ENCODE assay signal across 8 mouse cellular contexts in genomic region chr5:106991300-106991929, GRCm38 (mm10). TPM values are rescaled to one million over a fixed set of nuclear protein-coding genes. Genes with fewer than 3 reads are reported as not detected.
DNase-seq lines count a peak whose midpoint lies in the region; ATAC-seq and TF ChIP-seq lines count a peak whose summit lies in the region.

No protein-coding gene starts in this region.

- peaks cover 3% of the 10 kb centered on the region; the same call in 1 of the 2 replicates for H3K4me1 ChIP-seq in kidney, adult 2 months (ENCODE audit: control insufficient read depth, insufficient read depth, low read length)
- H3K4me1 ChIP-seq in liver, embryonic 13.5 days (replicated peaks), result peaks cover 15% of the 10 kb centered on the region
- H3K4me1 ChIP-seq in stomach, embryonic 14.5 days (ENCODE audit: control insufficient read depth, insufficient read depth, low read length), result peaks cover 36% of the 10 kb centered on the region

- DNase-seq in kidney, adult 2 months, result peak; percentile 18
- DNase-seq in kidney, postnatal 10 days, result no peak
- peak; percentile 46 for DNase-seq in heart, adult 8-10 months (ENCODE audit: low spot score)
- no peak for DNase-seq in liver, embryonic 13.5 days
- DNase-seq in layer of hippocampus, adult 9-11 months, result no peak
- no peak for DNase-seq in kidney, adult 9 months
- no peak for DNase-seq in left cerebral cortex, postnatal 14 days (ENCODE audit: low spot score in 2 of 2)

- TF ChIP-seq POLR2A in kidney, adult 2 months (IDR thresholded peaks at IDR 0.05; ENCODE audit: low read depth, low read length), result no peak

- no peaks in the 10 kb centered on the region for H3K36me3 ChIP-seq in kidney, adult 2 months (ENCODE audit: control insufficient read depth, insufficient read depth, low read length)
- H3K36me3 ChIP-seq in liver, embryonic 13.5 days, result peaks cover 9% of the 10 kb centered on the region
- H3K36me3 ChIP-seq in stomach, embryonic 14.5 days (ENCODE audit: control insufficient read depth, insufficient read depth, low read length), result peaks cover 4% of the 10 kb centered on the region; the same call in 1 of the 2 replicates

- no peak overlapping the region for H3K9ac ChIP-seq in liver, embryonic 13.5 days
- no peak overlapping the region for H3K9ac ChIP-seq in stomach, embryonic 14.5 days (replicated peaks; ENCODE audit: low read depth, low read length)

- 70% methylated on average over 8 of the region's 8 CpGs for WGBS in kidney, adult 2 months
- 54% methylated on average over 8 of the region's 8 CpGs for WGBS in liver, embryonic 13.5 days (ENCODE audit: insufficient replicate concordance)
- WGBS in stomach, embryonic 14.5 days, result 40% methylated on average over 8 of the region's 8 CpGs

- ATAC-seq in liver, embryonic 13.5 days (ENCODE audit: low read depth), result no peak
- no peak for ATAC-seq in stomach, embryonic 14.5 days (ENCODE audit: insufficient number of reproducible peaks, insufficient read depth, low FRiP score, low read depth)

- TF ChIP-seq CTCF in kidney, adult 2 months (conservative IDR thresholded peaks at IDR 0.05; ENCODE audit: insufficient read depth, insufficient read length, low read depth, low read length), result no peak

- H3K27me3 ChIP-seq in kidney, adult 2 months (replicated peaks; ENCODE audit: control insufficient read depth, insufficient read depth, low read length), result no peaks in the 10 kb centered on the region
- no peaks in the 10 kb centered on the region for H3K27me3 ChIP-seq in liver, embryonic 13.5 days
- H3K27me3 ChIP-seq in stomach, embryonic 14.5 days (ENCODE audit: control insufficient read depth, insufficient read depth, low read length), result no peaks in the 10 kb centered on the region

- intact Hi-C loops in left cerebral cortex, postnatal 14 days (cut with DNase I), result loop anchor here (5.0 kb wide), 1 partner anchor 296 kb away; the partner anchor contains the start of gene Tgfbr3

- peak overlapping the region; percentile 36; the same call in 1 of the 2 replicates for H3K4me2 ChIP-seq in liver, embryonic 13.5 days
- no peak overlapping the region for H3K4me2 ChIP-seq in stomach, embryonic 14.5 days (replicated peaks; ENCODE audit: low read depth, low read length)

- no peaks in the 10 kb centered on the region for H3K9me3 ChIP-seq in liver, embryonic 13.5 days (replicated peaks)
- no peaks in the 10 kb centered on the region for H3K9me3 ChIP-seq in stomach, embryonic 14.5 days (ENCODE audit: control insufficient read depth, low read depth, low read length)

- no peak overlapping the region for H3K4me3 ChIP-seq in kidney, adult 2 months (ENCODE audit: insufficient read depth, low read depth, low read length)
- H3K4me3 ChIP-seq in liver, embryonic 13.5 days (replicated peaks), result no peak overlapping the region
- no peak overlapping the region for H3K4me3 ChIP-seq in stomach, embryonic 14.5 days (ENCODE audit: low read depth, low read length)

- no peak overlapping the region for H3K27ac ChIP-seq in kidney, adult 2 months (ENCODE audit: insufficient read depth, low read depth, low read length)
- no peak overlapping the region for H3K27ac ChIP-seq in liver, embryonic 13.5 days
- H3K27ac ChIP-seq in stomach, embryonic 14.5 days (ENCODE audit: low read length), result peak overlapping the region; percentile 13; the same call in 1 of the 2 replicates

RNA-seq across cellular contexts. Expression of gene Cdc7, which starts 27.3 kb away (rescaled TPM):
- polyA plus RNA-seq in kidney, adult 2 months (2012; rRNA removed), result 1.2 and 1.3 TPM in 2 replicates
- total RNA-seq in heart, adult 8-10 months (2022), result under 1 TPM; 0.28 to 0.76 (median 0.42) TPM
- polyA plus RNA-seq in liver, embryonic 13.5 days (2015; fragmentation: Nextera tagmentation; extraction: Ambion mirVana), result 18.9 and 22.1 TPM in 2 replicates
- polyA plus RNA-seq in stomach, embryonic 14.5 days (2014; fragmentation: Nextera tagmentation; extraction: Ambion mirVana), result 55.0 and 57.6 TPM in 2 replicates
- 10 to 100 TPM; 13.2 to 14.8 TPM for total RNA-seq in left cerebral cortex, postnatal 14 days (2021)

Comparison
In these comparisons a context has a peak if more than half of its experiments do, and no peak if none do; other contexts are left out.
1. DNase-seq: peak in kidney, adult 2 months (single experiment) and heart, adult 8-10 months (single experiment); none in kidney, postnatal 10 days (single experiment), liver, embryonic 13.5 days (single experiment), layer of hippocampus, adult 9-11 months (single experiment), kidney, adult 9 months (single experiment) and left cerebral cortex, postnatal 14 days (0 of 2).